Mouse (Mus musculus): ENCODE data around the gene Crip3.

Gene Crip3

DNA sequence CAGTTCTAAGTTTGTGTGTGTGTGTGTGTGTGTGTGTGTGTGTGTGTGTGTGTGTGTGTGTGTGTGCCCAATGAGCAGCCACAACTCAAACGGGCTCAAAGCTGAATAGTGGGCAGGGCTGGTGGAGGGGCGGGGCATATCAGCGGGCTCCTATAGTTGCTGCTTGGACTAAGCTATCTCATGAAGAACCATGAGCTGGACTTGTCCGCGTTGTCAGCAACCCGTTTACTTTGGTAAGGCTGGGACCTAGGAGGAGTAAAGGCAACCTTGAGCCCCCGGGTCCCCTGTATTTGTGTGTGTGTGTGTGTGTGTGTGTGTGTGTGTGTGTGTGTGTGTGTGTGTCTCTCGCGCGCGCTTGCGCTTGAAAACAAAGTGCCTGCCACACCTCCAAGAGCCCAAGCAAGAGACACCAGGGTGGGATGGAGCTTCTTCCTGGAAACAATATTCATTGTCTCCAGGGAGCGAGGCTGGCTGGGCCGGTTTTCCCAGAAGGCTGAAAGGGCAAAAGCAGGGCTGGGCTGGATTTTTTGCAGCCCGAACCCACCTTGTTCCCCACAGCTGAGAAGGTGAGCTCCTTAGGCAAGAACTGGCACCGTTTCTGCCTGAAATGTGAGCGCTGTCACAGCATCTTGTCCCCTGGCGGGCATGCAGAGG, at the start of gene Crip3:
TSS of gene Crip3 (plus strand) at position 166 of the 654 bp plus-strand sequence.
- no peak for DNase-seq (ENCODE audit: low spot score)

GRCm38 (mm10) chr17:46383294-46384060, 45.2 kb upstream of the Crip3 start, which contains the start of gene Zfp318:
Gene Zfp318, plus strand, starts transcription at chr17:46383731.
- peak; percentile 95 for DNase-seq (ENCODE audit: low spot score)

DNA sequence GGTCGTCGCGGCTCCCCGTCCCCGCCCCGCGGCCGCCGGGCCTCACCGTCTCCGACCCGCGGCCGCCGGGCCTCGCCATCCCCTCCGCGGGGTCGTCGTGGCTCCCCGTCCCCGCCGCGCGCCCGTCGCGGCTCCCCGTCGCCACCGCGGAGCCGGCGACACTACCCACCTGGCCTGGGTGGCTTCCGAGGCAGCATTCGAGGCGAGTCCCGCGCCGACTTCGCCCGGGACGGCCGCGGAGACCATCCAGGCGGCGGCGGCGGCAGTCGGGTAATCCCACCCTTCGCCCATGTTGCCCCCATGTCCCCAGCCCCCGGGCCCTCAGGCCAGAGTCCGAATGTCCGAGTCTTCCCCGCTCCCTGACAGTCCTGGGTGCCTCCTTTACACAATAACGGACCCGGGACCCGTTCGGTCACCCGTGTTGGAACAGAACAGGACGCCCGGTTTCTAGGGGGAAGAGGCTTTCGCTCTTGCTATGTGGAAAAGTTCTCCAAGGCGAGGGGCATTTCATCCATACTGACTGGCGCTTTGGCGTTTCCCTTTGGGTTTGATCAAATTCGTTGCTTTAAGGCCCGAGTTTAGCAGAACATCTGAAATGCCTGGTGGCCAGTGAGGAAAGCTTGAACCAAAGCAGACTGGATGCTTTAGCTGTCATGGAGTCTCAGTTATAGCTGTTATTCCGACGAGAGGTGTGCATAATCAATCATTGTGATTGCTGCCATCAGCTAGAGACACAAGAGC, 44.5 kb upstream of the Crip3 start:
- DNase-seq (ENCODE audit: low spot score), result no peak

GRCm38 (mm10) chr17:46388200-46388599, 40.5 kb upstream of the Crip3 start:
- no peak for DNase-seq (ENCODE audit: low spot score)

GRCm38 (mm10) chr17:46393012-46393411, 35.7 kb upstream of the Crip3 start:
- no peak for DNase-seq (ENCODE audit: low spot score)

GRCm38 (mm10) chr17:46394631-46395030, 34.1 kb upstream of the Crip3 start:
- no peak for DNase-seq (ENCODE audit: low spot score)

DNA sequence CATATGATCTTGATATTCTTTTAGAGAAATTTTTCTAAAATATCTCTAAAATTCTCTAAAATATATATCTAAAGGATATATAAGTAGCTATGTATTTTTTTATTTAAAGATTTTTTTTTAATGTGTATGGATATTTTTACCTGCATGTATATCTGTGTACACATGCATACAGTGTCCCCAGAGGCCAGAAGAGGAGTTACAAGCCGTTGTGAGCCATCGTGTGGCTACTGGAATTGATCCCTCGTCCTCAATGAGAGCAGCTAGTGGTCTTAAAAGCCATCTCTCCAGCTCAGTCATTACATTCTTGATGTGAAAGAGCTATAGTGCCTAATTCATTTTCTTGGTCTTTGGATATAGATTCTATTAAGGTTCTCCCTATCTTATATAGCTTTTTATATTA, 20.2 kb upstream of the Crip3 start:
- DNase-seq (ENCODE audit: low spot score), result no peak

- no peak for DNase-seq (ENCODE audit: low spot score)
Observed at GRCm38 (mm10) chr17:46418628-46419027, 10.1 kb upstream of the Crip3 start.

GRCm38 (mm10) chr17:46419717-46420116, 9.0 kb upstream of the Crip3 start:
- no peak for DNase-seq (ENCODE audit: low spot score)

DNA sequence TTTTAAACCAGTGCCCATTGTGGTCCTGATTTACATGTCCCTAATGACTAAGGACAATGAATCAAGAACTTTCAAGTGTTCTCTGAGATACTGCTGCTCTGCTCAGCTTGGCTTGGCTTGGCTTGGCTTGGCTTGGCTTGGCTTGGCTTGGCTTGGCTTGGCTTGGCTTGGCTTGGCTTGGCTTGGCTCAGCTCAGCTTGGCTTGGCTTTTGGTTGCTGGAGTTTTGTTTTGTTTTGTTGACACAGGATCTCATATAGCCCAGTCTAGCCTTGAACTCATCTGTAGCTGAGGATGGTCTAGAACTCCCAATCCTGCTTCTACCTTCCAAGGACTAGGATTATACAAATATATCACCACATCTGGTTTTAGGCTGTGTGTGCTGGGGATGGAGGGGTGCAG, 2.2 kb upstream of the Crip3 start:
- DNase-seq (ENCODE audit: low spot score), result no peak

- no peak for DNase-seq (ENCODE audit: low spot score)
Observed at GRCm38 (mm10) chr17:46433627-46434026, 4.9 kb downstream of the Crip3 start.

DNA sequence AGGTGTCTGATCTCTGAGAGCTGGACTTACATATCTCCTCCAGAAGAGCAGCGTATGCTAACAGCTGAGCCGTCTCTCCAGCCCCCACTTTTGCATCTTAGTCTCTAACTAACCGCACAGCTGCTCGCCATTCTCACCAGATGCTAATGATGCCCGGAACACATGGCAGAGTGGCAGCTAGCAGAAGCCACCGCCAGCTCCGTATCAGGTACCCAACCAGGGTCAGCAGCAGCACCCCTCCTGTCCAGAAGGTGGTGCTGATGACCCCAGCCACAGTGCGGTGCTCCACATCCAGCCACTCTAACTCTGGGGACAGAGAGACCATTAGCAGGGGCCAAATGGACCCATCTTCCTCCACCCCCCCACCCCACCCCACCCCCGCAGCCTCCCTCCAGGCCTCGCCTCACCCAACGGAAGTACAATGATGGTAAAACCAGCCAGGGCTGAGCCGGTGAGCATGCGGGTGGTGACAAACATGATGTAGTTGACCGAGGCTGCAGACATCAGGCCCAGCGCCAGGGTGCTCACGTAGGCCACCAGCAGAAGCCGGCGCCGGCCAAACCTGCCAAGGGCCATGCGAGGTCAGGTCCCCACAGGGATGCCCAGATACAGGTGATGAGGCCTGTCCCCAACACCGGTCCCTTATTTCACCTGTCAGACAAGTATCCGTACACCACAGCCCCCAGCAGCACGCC, 8.1 kb downstream of the Crip3 start:
- no peak for DNase-seq (ENCODE audit: low spot score)

DNA sequence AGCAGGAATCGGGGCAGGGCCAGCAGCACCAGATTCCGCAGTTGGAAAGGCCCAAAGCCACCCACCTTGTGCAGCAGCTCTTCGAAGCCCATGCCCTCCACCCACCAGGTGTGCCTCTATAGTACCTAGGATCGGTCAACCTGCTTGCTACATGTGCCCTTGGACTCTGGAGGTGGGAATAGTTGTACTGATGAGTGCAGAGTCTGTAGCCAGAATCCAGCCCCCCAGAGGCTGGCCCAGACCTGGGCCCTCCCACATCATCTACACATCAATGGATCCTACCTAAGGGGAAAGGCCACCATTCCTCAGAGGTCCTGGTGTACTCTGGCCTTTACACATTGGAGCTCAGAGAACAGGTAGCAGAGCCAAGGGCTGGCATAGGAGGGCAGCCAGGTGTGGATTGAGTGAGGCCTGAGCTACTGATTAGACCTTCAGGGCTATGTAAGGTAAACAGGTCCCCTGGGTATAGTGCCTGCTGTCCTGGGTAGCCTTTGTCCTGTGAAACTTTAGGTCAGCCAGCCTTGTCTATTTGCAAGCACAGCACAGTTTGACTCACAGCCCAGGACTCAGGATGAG, 9.7 kb downstream of the Crip3 start, which contains the start of gene Slc22a7:
TSS of gene Slc22a7 (minus strand) at position 160 of the 576 bp plus-strand sequence.
- no peak for DNase-seq (ENCODE audit: low spot score)

- no peak for DNase-seq (ENCODE audit: low spot score)
Observed at GRCm38 (mm10) chr17:46439176-46439575, 10.4 kb downstream of the Crip3 start.

DNA sequence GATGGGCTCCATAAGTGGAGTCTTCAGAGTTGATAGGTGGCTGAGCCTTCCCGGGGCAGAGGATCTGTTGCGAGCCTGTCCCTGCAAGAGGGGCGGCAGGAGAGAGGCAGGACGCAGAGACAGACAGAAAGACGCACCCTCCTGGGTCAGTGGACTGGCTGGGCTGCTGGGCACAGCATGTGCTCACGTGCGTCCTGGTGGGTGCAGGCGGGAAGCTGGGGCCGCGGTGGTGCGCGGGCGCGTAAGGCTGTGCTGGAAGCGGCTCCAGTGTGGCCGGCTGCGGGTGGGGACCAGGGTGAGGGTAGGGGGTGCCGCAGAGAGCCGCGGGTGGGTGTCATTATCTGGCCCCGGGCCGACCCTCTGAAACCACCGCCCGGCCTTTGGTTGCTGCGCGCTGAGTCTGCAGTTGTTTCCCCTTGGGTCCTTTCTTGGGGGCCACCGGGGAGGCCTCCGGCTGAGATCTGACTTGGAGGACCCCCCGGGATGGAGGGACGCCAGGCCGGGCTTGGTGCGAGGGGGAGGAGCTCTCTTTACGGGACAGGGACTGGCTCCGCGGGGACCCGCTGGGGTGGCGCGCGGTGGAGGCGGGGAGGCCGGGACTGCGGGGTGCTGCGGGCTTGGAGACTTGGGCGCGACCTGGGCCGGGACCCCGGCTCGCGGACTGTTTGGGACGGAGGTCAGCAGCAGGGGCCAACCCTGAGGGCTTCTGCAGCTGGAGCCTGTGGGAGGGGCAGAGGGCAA, 16.3 kb downstream of the Crip3 start:
- no peak for DNase-seq (ENCODE audit: low spot score)

DNA sequence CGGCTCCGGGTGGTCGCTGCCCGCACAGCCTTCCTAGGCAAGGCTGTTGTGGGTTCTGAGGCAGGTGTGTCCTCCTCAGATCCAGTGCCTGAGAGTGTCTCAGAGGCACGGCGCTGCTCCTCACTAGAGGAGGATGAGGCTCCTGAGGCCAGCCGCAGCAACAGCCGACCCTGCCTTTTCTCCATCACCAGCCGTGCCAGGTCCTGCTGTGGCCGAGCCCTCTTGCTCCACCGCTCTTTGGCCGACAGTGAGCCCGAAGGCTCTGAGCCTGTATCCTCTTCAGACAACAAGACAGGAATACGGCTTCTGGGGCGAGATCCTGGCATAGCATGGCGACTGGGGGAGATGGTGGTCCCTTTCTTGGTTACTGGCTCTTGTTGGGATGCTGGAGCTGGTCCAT, 17.5 kb downstream of the Crip3 start:
- no peak for DNase-seq (ENCODE audit: low spot score)

GRCm38 (mm10) chr17:46452683-46453082, 24.0 kb downstream of the Crip3 start:
- DNase-seq (ENCODE audit: low spot score), result no peak

DNA sequence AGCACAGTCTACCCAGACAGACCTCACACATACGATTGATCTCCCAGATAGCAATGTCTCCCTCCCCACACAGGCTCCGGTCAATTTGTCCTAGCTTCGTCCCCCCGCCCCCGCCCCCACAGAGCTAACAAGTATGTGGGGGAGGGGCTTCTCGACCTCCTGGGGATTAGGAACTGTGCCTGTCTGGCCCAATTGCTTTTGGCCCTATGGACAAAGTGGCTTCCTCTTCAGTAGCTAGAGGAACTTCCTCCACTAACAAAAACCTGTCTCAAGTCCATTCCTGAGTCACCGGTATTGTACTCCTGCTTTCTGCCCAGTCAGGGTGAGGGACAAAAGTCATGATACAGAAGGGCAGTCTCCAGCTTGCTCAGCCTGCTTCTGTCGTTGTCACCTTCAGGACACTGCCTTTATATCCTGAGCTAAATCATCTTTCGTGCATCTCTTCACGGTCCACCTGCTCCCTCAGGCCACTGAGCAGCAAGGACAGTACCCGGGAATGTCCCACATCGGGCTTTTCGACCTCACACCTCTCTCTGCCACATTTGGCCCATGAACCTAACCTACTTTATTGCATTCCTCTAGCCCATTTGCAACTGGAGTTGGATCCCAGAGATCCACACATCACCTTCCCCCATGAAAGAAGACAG, 24.7 kb downstream of the Crip3 start:
- no peak for DNase-seq (ENCODE audit: low spot score)

GRCm38 (mm10) chr17:46453970-46454411, 25.3 kb downstream of the Crip3 start:
- DNase-seq (ENCODE audit: low spot score), result no peak

- no peak for DNase-seq (ENCODE audit: low spot score)
Observed at GRCm38 (mm10) chr17:46454539-46454938, 25.8 kb downstream of the Crip3 start.

Measured in left cerebral cortex, adult 11 months (tissue).